Mouse (Mus musculus) CH12.LX (cell line): ENCODE measurements around the gene Rcc1l.
A peak's percentile ranks its signal among the peaks of the same experiment; 100 is the strongest.

Source experiments
- CTCF ChIP-seq, 2 experiments: IDR thresholded peaks in 1 of 2; conservative IDR thresholded peaks in 1 of 2; 2 replicates each; pipeline ENCODE4 v1.5.1; 2011 to 2012; ENCODE audit warnings: low read depth in 2 of 2, low read length in 2 of 2, improper control_type of control experiment in 1 of 2, inconsistent platforms in 1 of 2, mild to moderate bottlenecking in 1 of 2, moderate library complexity in 1 of 2
- E2F4 ChIP-seq: IDR thresholded peaks from 2 replicates; pipeline ENCODE4 v1.6.1; 2011; ENCODE audit warnings: low read depth, low read length, improper control_type of control experiment; ENCODE audit not compliant: insufficient replicate concordance
- ELF1 ChIP-seq: IDR thresholded peaks from 2 replicates; pipeline ENCODE4 v1.6.1; 2014; ENCODE audit warnings: low read depth, mild to moderate bottlenecking, inconsistent platforms, low read length, improper control_type of control experiment
- ETS1 ChIP-seq: conservative IDR thresholded peaks from 2 replicates; pipeline ENCODE4 v1.6.1; 2012; ENCODE audit warnings: low read depth, mild to moderate bottlenecking, inconsistent platforms, low read length, improper control_type of control experiment, moderate library complexity
- JUN ChIP-seq: IDR thresholded peaks from 2 replicates; pipeline ENCODE4 v1.6.1; 2011; ENCODE audit warnings: low read depth, mild to moderate bottlenecking, low read length, improper control_type of control experiment, moderate library complexity; ENCODE audit not compliant: insufficient read depth
- MEF2A ChIP-seq: IDR thresholded peaks from 2 replicates; pipeline ENCODE4 v1.6.1; 2014; ENCODE audit warnings: low read depth, mild to moderate bottlenecking, inconsistent platforms, low read length, improper control_type of control experiment, borderline replicate concordance
- NELFE ChIP-seq: IDR thresholded peaks from 2 replicates; pipeline ENCODE4 v1.6.1; 2011; ENCODE audit warnings: low read depth, low read length, improper control_type of control experiment
- POLR2A ChIP-seq: IDR thresholded peaks from 2 replicates; pipeline ENCODE4 v1.6.1; 2011; ENCODE audit warnings: low read depth, mild to moderate bottlenecking, improper control_type of control experiment, low read length
- POLR2AphosphoS2 ChIP-seq: IDR thresholded peaks from 2 replicates; pipeline ENCODE4 v1.6.1; 2011; ENCODE audit warnings: low read depth, low read length, improper control_type of control experiment
- RAD21 ChIP-seq: IDR thresholded peaks from 2 replicates; pipeline ENCODE4 v1.6.1; 2011; ENCODE audit warnings: low read depth, mild to moderate bottlenecking, low read length, improper control_type of control experiment, moderate library complexity
- SMC3 ChIP-seq: IDR thresholded peaks from 2 replicates; pipeline ENCODE4 v1.6.1; 2011; ENCODE audit warnings: low read depth, low read length, improper control_type of control experiment
- USF1 ChIP-seq: IDR thresholded peaks from 2 replicates; pipeline ENCODE4 v1.6.1; 2014; ENCODE audit warnings: low read depth, mild to moderate bottlenecking, inconsistent platforms, low read length, improper control_type of control experiment
- ZKSCAN1 ChIP-seq: IDR thresholded peaks from 2 replicates; pipeline ENCODE4 v1.6.1; 2012; ENCODE audit warnings: low read depth, inconsistent platforms, low read length, improper control_type of control experiment, borderline replicate concordance

DNA sequence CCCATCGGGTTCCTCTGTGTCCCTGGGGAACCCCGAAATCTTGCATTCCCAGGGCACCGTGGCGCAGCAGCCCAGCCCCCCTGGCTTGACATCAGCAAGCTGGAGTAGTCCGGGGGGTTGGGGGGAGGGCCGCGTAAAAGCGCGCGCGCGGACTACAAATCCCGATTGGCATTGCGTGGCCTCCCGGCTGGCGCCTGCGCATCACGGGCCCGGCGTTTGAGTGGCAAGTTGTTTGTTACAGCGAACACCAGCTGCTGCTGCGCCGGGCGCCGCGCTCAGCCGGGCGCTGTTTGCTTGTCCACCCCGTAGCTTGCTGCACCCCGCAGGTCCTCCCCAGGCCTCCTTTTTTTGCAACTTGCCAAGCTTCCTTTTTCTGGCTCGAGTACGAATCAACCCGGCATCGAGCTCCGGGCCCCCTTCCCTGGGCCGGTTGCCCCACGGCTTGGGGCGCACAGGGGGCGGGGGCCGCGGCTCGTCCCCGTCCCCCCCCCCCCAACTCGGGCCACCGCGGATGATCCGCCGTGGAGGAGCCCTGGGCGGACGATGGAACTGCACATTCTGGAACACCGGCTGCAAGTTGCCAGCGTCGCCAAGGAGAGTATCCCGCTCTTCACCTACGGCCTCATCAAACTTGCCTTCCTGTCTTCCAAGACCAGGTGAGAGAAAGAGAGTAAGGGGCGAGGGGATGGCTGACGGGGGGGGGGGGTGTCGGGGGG is 76.9 kb downstream of the Rcc1l start, which contains the start of gene Castor2:
- TF ChIP-seq POLR2AphosphoS2 (no peak), CTCF (conservative IDR thresholded peaks at IDR 0.05 in 1 of 2, IDR thresholded peaks at IDR 0.05 in 1 of 2; ENCODE audit: low read depth in 2 of 2, low read length in 2 of 2) (no peak), E2F4 (no peak), ETS1 (0 out of 2 replicates have a peak, but pooled peaks have one; percentile 10), RAD21 (no peak), NELFE (0 out of 2 replicates have a peak, but pooled peaks have one; percentile 31), USF1 (no peak), SMC3 (no peak), ZKSCAN1 (no peak), ELF1 (peak; percentile 58), POLR2A (no peak), MEF2A (no peak), JUN (no peak)
